Mouse (Mus musculus): ENCODE data around the gene Card14. TPM values are rescaled to one million over a fixed set of nuclear protein-coding genes. Genes with fewer than 3 reads are reported as not detected.

Card14 gene
- total RNA-seq, 2 experiments from 2014 or later = 0.36 to 0.47 TPM

DNA sequence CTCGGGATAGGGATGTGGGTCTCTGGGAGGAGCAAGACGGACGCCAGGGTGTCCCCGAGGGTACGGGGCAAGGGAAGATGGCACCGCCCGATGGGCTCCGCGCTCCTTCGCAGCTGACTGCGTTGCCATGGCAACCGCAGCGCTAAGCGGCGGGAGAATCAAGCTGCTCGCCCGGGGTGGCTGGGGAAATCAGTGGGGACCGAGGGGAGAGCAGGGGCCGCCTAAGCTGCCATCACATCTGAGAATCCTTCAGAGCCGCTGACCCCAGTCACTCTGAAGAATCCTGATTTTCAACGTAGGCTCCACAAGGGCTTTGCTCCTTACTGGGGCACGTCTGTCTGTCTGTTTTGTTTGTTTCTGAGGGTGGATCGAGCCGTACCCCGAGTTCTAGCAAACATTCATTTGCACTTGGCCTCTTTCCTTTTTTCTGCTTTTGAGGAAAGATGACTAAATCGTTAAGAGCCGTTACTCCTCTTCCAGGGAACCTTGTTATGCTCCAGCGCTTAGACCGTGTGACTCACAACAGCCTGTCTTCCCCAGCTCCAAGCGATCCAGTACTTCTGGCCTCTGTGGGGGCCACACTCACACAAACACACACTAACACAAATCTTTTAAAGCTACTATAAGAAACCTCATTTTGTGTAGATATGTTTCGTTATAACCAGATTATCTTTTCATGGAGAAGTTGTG lies 7.2 kb upstream of the Card14 start:
- no peak for DNase-seq (ENCODE audit: low spot score in 2 of 2)

GRCm38 (mm10) chr11:119300986-119301385 lies 6.6 kb upstream of the Card14 start:
- DNase-seq (ENCODE audit: low spot score in 2 of 2) = no peak

- peak in 1 of 2 experiments; percentile 33 for DNase-seq (ENCODE audit: low spot score in 2 of 2)
Observed at GRCm38 (mm10) chr11:119304904-119305712, 2.5 kb upstream of the Card14 start.

DNA sequence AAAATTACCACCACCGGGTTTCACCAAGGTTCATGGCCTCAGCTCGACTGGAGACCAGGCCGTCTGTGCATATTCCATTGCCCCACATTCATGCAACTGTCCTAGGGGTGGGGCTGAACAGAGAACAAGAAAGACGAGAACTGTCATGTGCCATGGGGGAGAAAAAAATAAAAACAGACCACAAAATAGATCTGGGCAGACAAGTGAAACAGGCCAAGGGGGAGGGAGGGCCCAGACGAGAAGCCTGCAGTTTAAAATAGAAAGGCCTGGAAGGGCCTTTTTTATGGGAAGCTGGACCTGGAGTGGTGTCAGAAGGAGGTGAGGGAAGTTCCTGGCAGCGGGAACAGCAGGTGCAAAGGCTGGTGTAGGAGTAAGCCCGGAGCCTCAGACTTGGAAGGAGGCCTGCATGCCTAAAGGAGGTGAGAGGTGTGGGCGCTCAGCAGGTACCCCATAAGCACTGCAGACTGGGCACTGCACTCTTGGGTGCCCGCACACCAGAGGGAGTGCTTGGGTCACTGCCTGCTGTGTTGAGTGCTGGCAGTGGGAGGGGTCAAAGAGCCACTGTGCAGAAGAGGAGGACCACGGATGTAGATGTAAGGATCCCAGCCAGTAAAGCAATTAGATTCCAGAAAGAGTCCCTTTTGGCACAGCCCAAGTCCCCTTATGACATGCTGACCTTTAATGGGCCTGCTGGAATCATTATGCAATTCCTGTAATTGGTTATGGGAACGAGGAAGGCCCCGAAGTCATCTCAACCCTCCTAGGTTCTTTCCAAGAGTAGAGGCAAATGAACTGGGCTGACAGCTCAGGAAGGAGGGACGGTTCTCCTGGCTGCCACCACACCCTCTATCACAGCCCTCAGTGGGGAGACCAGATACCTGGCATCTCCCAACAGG lies 558 bp upstream of the Card14 start:
- DNase-seq (ENCODE audit: low spot score in 2 of 2) = no peak

- DNase-seq (ENCODE audit: low spot score in 2 of 2) = no peak
Observed at GRCm38 (mm10) chr11:119307916-119308315, 348 bp downstream of the Card14 start.

DNA sequence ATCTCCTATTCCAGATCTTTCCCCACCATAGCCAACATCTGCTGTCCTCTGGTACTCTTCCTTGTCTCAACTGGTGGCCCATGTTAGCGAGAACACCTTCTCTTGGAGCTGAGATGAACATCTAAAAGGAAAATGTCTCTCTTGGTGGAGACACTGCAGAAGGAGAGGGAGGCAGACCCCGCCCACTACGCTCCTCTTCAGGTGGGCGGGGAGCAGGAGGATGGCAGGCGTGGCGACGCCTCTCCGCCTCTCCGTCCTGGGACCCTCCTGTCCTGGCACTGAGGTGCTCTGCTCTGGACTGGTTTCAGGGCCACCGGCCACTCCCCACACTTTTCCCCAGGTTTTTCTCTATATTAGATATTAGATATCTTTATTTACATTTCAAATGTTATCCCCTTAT lies 3.1 kb downstream of the Card14 start:
- no peak for DNase-seq (ENCODE audit: low spot score in 2 of 2)

- DNase-seq (ENCODE audit: low spot score in 2 of 2) = no peak
Observed at GRCm38 (mm10) chr11:119314252-119314936, 6.8 kb downstream of the Card14 start.

DNA sequence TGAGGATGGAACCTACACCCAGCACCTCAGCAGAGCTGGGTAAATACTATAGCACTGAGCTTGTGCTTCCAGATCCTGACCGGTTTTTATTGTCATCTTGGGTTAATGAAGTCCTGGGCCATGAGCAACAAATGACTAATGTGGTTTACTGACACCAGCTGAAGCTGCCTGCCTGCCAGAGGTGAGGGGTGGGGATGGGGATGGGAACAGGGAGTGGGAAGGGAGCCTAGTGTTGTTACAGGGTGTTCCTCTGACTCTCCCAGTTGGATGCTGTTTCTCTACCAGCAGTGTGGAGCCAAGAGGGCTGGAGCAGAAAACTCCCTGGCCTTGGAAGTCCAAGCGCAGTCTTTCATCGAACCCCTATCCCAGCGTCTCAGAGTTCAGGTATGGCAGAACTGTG lies 9.2 kb downstream of the Card14 start:
- DNase-seq (ENCODE audit: low spot score in 2 of 2) = no peak

GRCm38 (mm10) chr11:119322521-119322920 lies 15.0 kb downstream of the Card14 start:
- DNase-seq (ENCODE audit: low spot score in 2 of 2) = no peak

- DNase-seq (ENCODE audit: low spot score in 2 of 2) = no peak
Observed at GRCm38 (mm10) chr11:119325068-119325467, 17.5 kb downstream of the Card14 start.

GRCm38 (mm10) chr11:119330592-119330991 lies 23.0 kb downstream of the Card14 start:
- no peak for DNase-seq (ENCODE audit: low spot score in 2 of 2)

GRCm38 (mm10) chr11:119331970-119332369 lies 24.4 kb downstream of the Card14 start:
- no peak for DNase-seq (ENCODE audit: low spot score in 2 of 2)

GRCm38 (mm10) chr11:119338271-119339059 lies 30.9 kb downstream of the Card14 start:
- no peak for DNase-seq (ENCODE audit: low spot score in 2 of 2)

GRCm38 (mm10) chr11:119339179-119339578 lies 31.6 kb downstream of the Card14 start:
- no peak for DNase-seq (ENCODE audit: low spot score in 2 of 2)

DNA sequence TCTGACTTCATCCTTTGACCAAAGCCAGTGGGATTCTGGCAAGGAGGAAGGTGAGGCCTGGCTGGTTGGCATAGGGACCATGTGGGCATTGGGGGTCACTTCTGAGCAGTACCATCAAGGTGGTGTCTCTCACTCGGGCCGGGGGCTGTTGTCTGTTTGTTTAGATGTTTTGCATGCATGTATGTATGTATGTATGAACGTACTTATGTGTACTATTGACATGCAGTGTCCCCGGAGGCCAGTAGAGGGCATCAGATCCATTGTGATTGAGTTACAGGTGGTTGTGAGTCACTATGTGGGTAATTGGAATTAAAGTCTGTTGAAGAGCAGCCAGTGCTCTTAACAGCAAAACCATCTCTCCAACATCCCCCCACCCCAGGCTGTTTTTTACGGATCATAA lies 32.1 kb downstream of the Card14 start:
- peak; percentile 42 to 89 for DNase-seq (ENCODE audit: low spot score in 2 of 2)

GRCm38 (mm10) chr11:119344178-119344577 lies 36.6 kb downstream of the Card14 start:
- DNase-seq (ENCODE audit: low spot score in 2 of 2) = no peak

DNA sequence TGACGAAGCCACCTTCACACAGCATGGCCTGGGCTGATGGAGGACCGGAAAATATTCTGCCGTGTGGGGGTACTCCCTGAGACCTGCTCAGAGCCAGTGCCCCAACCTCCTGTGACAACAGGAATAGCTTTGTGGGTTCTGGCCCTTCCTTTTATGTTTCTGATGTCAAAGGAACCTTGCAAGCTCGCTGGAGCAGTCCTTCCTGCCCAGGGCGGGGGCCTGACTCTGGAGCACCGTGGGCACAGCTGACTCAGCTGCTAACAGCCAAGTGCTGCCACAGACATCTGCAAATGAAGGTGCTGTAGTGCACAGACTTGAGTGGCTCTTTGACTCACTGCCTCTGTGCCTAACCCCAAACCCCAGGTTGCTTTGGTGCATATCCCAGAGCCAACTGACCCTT lies 37.3 kb downstream of the Card14 start:
- no peak for DNase-seq (ENCODE audit: low spot score in 2 of 2)

DNA sequence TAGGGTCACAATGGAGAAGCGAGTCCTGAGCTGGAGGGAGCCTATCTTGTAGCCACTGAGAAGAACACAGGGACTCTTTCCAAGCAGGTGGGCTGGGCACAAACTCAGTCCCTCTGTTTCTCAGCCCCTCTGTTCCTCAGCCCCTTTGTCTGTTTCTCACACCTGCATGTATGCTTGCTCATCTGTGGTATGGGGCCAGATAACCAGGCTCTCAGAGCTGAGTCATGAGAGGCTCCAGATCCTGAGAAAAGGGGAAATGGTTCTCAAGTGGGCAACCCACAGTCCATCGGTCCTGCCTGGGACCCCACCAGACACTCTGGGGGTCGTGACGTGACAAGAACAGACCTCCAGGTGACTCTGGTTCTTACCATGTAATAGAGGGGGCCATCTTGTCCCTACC lies 39.6 kb downstream of the Card14 start:
- no peak for DNase-seq (ENCODE audit: low spot score in 2 of 2)

DNA sequence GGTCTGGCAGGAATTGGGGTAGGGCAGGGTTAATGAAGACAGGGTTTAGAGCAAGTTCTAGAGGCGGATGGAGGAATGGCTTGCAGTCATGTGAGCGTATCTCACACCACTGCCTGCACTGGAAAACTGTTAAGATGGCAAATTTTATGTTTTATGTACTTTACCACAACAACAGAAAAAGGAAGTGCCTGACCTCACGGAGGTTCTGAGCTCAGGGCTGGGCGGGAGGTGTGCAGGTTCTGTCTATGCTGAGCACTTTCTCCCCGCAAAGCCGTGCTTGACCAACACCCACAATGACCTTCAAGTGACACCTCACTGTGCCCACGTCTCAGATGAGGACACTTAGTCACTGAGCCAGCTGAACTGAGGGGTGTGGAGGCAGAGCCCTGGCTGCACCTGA lies 44.5 kb downstream of the Card14 start:
- DNase-seq (ENCODE audit: low spot score in 2 of 2) = no peak

- DNase-seq (ENCODE audit: low spot score in 2 of 2) = no peak
Observed at GRCm38 (mm10) chr11:119353946-119354345, 46.4 kb downstream of the Card14 start.
